Comparison of ENCODE assay signal across 14 mouse cellular contexts in the genomic region with DNA sequence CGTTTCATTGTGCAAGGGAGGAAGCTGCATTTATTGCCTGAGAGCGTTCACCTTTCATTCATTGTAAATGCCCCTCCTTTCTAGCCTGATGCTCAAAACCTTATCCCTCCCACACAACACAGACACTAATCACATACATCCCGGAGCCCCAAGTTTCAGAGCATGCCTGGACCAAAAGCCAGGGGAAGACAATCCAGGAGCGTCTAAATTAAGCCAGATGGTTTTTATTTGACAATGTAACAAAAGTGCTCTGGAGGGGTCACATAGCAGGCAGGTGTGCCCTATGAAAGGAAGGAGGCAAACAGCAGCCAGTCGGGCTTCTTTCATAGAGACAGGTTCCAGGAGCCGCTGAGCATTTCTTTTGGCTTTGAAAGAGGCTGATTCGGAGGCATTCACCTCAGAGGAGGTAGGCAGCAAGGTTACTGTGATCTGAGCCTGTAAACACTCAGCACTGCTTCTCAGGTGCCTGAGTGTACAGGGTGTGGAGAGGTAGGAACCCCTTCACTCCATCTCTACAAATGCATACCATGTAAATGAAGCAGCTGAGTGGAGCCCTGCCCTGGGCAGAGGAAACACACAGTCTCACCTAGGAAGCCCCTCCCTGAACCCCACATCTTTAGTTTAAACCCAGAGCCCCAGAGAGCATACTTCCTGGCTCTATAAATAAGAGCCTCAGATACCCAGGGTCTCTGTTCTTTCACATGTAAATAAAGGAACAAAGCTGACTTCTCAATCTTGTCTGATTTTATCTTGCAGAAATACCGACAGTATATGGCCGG.
DNase-seq lines count a peak whose midpoint lies in the region; ATAC-seq and TF ChIP-seq lines count a peak whose summit lies in the region.
"Had no signal": no experiment of that assay in that cellular context is flagged by ENCODE, and none has a peak within 500 bp of the region (broad histone marks: within the 10 kb centered on the region; RNA-seq: fewer than 3 reads in every experiment).

No protein-coding gene starts in this region.

- peak; percentile 16; the same call in 1 of the 2 replicates for ATAC-seq in forebrain, postnatal 0 days
- no peak for ATAC-seq in forebrain, embryonic 13.5 days
- peak; percentile 66 for ATAC-seq in activated CD4-positive, CD25-positive, alpha-beta regulatory T cell, adult 4 months

- H3K4me3 ChIP-seq in forebrain, postnatal 0 days (ENCODE audit: low read depth, low read length) = no peak overlapping the region
- no peak overlapping the region for H3K4me3 ChIP-seq in forebrain, embryonic 13.5 days
- H3K4me3 ChIP-seq: erythroblast, embryonic 14.5 days; heart, embryonic 12.5 days; myocyte had no signal

- no peak overlapping the region for H3K9ac ChIP-seq in forebrain, postnatal 0 days
- H3K9ac ChIP-seq in forebrain, embryonic 13.5 days = no peak overlapping the region
- H3K9ac ChIP-seq: heart, embryonic 12.5 days had no signal

- TF ChIP-seq CTCF in forebrain, postnatal 0 days (IDR thresholded peaks at IDR 0.05; ENCODE audit: low read depth) = no peak

- H3K36me3 ChIP-seq in forebrain, postnatal 0 days (ENCODE audit: insufficient read depth) = no peaks in the 10 kb centered on the region
- no peaks in the 10 kb centered on the region for H3K36me3 ChIP-seq in forebrain, embryonic 13.5 days (ENCODE audit: poor library complexity, severe bottlenecking)
- H3K36me3 ChIP-seq: heart, embryonic 12.5 days had no signal

- no peak for DNase-seq in forebrain, postnatal 0 days
- peak; percentile 45 for DNase-seq in CD4-positive helper T cell, adult 2 months (ENCODE audit: low read depth, low spot score)
- peak; percentile 30 to 48 for DNase-seq in lung, postnatal 4 days
- no peak for DNase-seq in left cerebral cortex, adult 9 months (ENCODE audit: low spot score in 2 of 2)
- no peak for DNase-seq in cerebellum, adult 8-10 months
- DNase-seq in yolk sac, embryonic 10.5 days (ENCODE audit: low spot score) = no peak
- DNase-seq: adrenal gland, postnatal 25 days; cerebellum, adult 11 months; kidney, adult 18-20 months had no signal

- no peaks in the 10 kb centered on the region for H3K27me3 ChIP-seq in forebrain, postnatal 0 days (ENCODE audit: insufficient read depth, low read length)
- no peaks in the 10 kb centered on the region for H3K27me3 ChIP-seq in forebrain, embryonic 13.5 days
- H3K27me3 ChIP-seq: heart, embryonic 12.5 days had no signal

- peaks cover 5% of the 10 kb centered on the region for H3K4me1 ChIP-seq in forebrain, postnatal 0 days (ENCODE audit: insufficient read depth)
- H3K4me1 ChIP-seq in forebrain, embryonic 13.5 days = peaks cover 16% of the 10 kb centered on the region
- H3K4me1 ChIP-seq: heart, embryonic 12.5 days had no signal

- H3K27ac ChIP-seq in forebrain, postnatal 0 days (ENCODE audit: low read depth, low read length) = no peak overlapping the region
- no peak overlapping the region for H3K27ac ChIP-seq in forebrain, embryonic 13.5 days

- 43% methylated on average over 9 of the region's 9 CpGs for WGBS in forebrain, postnatal 0 days
- WGBS in forebrain, embryonic 13.5 days = 55% methylated on average over 9 of the region's 9 CpGs

- no peaks in the 10 kb centered on the region for H3K9me3 ChIP-seq in forebrain, postnatal 0 days (ENCODE audit: low read length)
- H3K9me3 ChIP-seq in forebrain, embryonic 13.5 days (replicated peaks) = no peaks in the 10 kb centered on the region

- no peak overlapping the region for H3K4me2 ChIP-seq in forebrain, postnatal 0 days (ENCODE audit: low read depth)
- no peak overlapping the region for H3K4me2 ChIP-seq in forebrain, embryonic 13.5 days
- H3K4me2 ChIP-seq: heart, embryonic 12.5 days had no signal

Comparison
In these comparisons a context has a peak if more than half of its experiments do, and no peak if none do; other contexts are left out.
1. DNase-seq: peak in CD4-positive helper T cell, adult 2 months (single experiment) and lung, postnatal 4 days (2 of 2); none in forebrain, postnatal 0 days (single experiment), left cerebral cortex, adult 9 months (0 of 2), cerebellum, adult 8-10 months (single experiment) and yolk sac, embryonic 10.5 days (single experiment).